Mouse (Mus musculus): ENCODE data around the gene Serpina16. TPM values are rescaled to one million over a fixed set of nuclear protein-coding genes. Genes with fewer than 3 reads are reported as not detected.

Serpina16 gene
- polyA plus RNA-seq (2015; fragmentation: Nextera tagmentation; extraction: Ambion mirVana) = 0.08 TPM in 1 of 2 replicates, not detected in the other

DNA sequence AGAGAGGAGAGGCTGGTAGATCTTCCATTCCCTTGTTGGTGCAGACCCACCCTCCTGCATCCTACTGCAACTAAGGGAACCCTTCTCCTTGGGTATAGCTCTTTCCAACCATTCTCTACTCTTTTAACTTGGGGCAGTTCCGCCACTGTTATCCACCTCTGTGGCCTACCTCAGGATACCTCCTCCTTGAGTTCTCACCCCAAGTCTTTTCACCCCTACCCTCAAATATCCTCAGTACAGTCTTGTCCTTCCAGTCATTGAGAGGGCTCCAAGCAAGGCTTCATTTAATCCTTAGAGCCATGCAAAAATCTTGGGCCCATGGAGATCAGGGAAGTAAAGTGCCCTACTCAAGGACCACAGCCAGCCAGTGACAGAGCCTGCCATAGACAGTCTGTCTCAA lies at the start of gene Serpina16:
Serpina16 (minus strand) TSS at position 101 of the 400 bp plus-strand sequence.

DNA sequence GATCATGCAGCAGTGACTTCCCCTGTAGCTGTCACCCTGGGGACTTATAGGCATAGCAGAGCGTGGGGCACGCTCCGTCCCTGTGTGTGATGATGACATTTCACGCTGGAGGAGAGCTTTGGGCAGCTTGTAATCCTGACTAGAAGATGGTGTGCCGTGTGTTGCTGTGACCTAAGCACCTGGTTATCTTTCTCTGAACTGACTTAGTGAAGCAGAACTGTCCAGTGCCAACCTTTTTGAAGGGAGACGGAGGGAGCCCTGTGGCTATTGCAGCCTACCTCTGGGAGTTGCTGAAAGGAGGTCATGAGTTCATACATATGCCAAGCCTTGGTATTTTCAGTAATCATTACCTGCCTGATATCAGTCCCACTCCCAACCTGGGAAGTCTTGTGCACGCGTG lies 19.5 kb upstream of the Serpina16 start, which contains the start of gene Serpina1f:
Serpina1f (minus strand) TSS at position 101 of the 400 bp plus-strand sequence.

DNA sequence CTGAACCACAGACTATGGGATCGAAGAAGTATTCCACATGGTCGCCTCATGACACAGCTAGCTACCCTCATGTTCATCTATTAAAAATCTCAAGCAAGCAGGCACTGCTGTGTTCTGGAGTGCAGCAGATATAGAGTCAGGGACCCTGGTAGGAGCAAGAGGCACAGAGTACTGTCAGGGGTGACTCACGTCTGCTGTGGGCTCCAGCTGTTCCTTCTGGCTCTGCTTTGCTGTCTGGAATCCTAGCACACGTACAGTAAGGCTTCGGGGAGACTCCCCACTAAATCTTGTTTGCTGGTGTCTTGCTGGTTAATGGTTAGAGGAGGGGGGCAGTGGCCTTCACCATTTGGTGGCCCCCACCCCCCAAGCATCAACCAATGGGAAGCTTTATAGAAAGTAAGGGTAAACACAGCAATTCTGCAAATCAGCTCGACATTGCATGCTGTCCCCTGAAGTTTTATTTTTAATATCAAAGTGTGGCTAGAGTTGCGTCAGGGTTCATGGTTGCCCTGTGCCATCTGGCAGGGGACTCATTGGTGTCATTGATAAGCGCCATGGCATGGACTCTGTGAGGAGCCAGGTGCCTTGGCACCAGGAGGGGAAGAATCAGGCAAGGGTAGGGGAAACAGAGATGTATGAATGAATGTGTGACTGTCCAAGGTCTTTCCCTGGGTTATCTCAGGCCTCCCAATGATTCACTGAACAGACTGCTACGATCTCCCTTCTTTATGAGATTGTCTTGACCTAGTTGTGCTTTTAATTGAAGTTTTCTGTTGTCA lies 18.9 kb downstream of the Serpina16 start, which contains the start of gene Serpina6:
Serpina6 (minus strand) TSS at position 365 of the 779 bp plus-strand sequence.

DNA sequence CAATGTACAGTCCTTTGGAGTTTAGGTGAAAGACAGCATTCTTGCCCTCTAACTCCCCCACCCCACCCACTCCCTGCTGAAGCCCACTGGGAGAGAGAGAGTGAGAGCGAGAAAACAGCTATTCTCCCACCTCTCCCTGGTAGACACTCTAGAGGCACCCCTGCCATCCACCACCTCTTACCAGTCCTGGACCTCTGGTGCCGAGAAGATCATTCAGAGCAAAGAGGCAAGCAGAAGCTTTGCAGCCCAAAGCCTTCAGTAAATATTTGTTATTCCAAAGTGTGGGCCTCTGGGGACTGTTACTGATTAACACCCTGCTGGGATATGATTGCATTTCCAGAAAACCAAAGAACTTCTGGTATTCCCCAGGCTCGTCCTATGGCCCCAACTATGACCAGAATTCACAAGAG lies 44.7 kb downstream of the Serpina16 start, which contains the start of gene Serpina10:
Serpina10 (minus strand) TSS at position 242 of the 410 bp plus-strand sequence.

Other genes starting within 250 kb of the Serpina16 start
- gene Ifi27, start 241.9 kb downstream of the Serpina16 start, polyA plus RNA-seq (2015; fragmentation: Nextera tagmentation; extraction: Ambion mirVana) = 467 and 633 TPM in 2 replicates
- gene Ifi27l2a, start 232.5 kb downstream of the Serpina16 start, polyA plus RNA-seq (2015; fragmentation: Nextera tagmentation; extraction: Ambion mirVana) = 213 and 463 TPM in 2 replicates
- 0.25 and 1.2 TPM in 2 replicates for gene Ifi27l2b, start 218.9 kb downstream of the Serpina16 start, polyA plus RNA-seq (2015; fragmentation: Nextera tagmentation; extraction: Ambion mirVana)
- 1.2 and 1.5 TPM in 2 replicates for gene Ppp4r4, start 143.9 kb downstream of the Serpina16 start, polyA plus RNA-seq (2015; fragmentation: Nextera tagmentation; extraction: Ambion mirVana)
- gene Serpina10, start 44.7 kb downstream of the Serpina16 start, polyA plus RNA-seq (2015; fragmentation: Nextera tagmentation; extraction: Ambion mirVana) = 1.3 and 1.5 TPM in 2 replicates
- 0.65 and 0.69 TPM in 2 replicates for gene Serpina6, start 18.9 kb downstream of the Serpina16 start, polyA plus RNA-seq (2015; fragmentation: Nextera tagmentation; extraction: Ambion mirVana)
- not detected in 2 replicates for gene Serpina1f, start 19.4 kb upstream of the Serpina16 start, polyA plus RNA-seq (2015; fragmentation: Nextera tagmentation; extraction: Ambion mirVana)
- 59.0 and 87.8 TPM in 2 replicates for gene Serpina1d, start 97.5 kb upstream of the Serpina16 start, polyA plus RNA-seq (2015; fragmentation: Nextera tagmentation; extraction: Ambion mirVana)
- gene Serpina1b, start 154.2 kb upstream of the Serpina16 start, polyA plus RNA-seq (2015; fragmentation: Nextera tagmentation; extraction: Ambion mirVana) = 70.9 and 103 TPM in 2 replicates
- gene Serpina1a, start 187.4 kb upstream of the Serpina16 start, polyA plus RNA-seq (2015; fragmentation: Nextera tagmentation; extraction: Ambion mirVana) = 65.9 and 92.8 TPM in 2 replicates
- 28.3 and 41.0 TPM in 2 replicates for gene Serpina1c, start 228.7 kb upstream of the Serpina16 start, polyA plus RNA-seq (2015; fragmentation: Nextera tagmentation; extraction: Ambion mirVana)